Mouse (Mus musculus) heart, embryonic 13.5 days (tissue): Measurements from ENCODE around the gene Hps1. TPM values are rescaled to one million over a fixed set of nuclear protein-coding genes. Genes with fewer than 3 reads are reported as not detected.

Experiments
- ATAC-seq: fragments of 200-750 bp; cut with Nextera tagmentation; 2 replicates; pipeline ENCODE4 v1.8.0; 2017; ENCODE audit warnings: moderate TSS enrichment; ENCODE audit not compliant: insufficient number of reproducible peaks, low FRiP score, low TSS enrichment; ENCODE audit errors: extremely low read depth
- H3K27ac ChIP-seq: fragments of 300-500 bp; sonication (generic); replicated peaks from 2 replicates; pipeline ENCODE4 v1.5.1; 2015; ENCODE audit warnings: moderate library complexity, mild to moderate bottlenecking, inconsistent platforms
- H3K27me3 ChIP-seq: fragments of 300-500 bp; sonication (generic); replicated peaks from 2 replicates; pipeline ENCODE4 v1.6.1; 2015; ENCODE audit warnings: mild to moderate bottlenecking, inconsistent platforms
- H3K36me3 ChIP-seq: fragments of 300-500 bp; sonication (generic); 2 replicates; pipeline ENCODE4 v1.6.1; 2015; ENCODE audit warnings: mild to moderate bottlenecking, inconsistent platforms
- H3K4me1 ChIP-seq: fragments of 300-500 bp; sonication (generic); 2 replicates; pipeline ENCODE4 v1.6.1; 2015; ENCODE audit warnings: inconsistent platforms
- H3K4me2 ChIP-seq: fragments of 300-500 bp; sonication (generic); 2 replicates; pipeline ENCODE4 v1.6.1; 2015; ENCODE audit warnings: inconsistent platforms, mild to moderate bottlenecking, moderate library complexity
- H3K4me3 ChIP-seq: fragments of 300-500 bp; sonication (generic); 2 replicates; pipeline ENCODE4 v1.5.1; 2015; ENCODE audit warnings: moderate library complexity, mild to moderate bottlenecking, inconsistent platforms
- H3K9ac ChIP-seq: fragments of 300-500 bp; sonication (generic); 2 replicates; pipeline ENCODE4 v1.6.1; 2015; ENCODE audit warnings: inconsistent platforms, mild to moderate bottlenecking, moderate library complexity
- H3K9me3 ChIP-seq: fragments of 300-500 bp; sonication (generic); 2 replicates; pipeline ENCODE4 v1.6.1; 2016; ENCODE audit warnings: inconsistent platforms
- WGBS: fragments of 180-500 bp; shearing (Covaris S2); methylation state at CpG from one replicate; pipeline ENCODE4 v1.1.7; 2015; ENCODE audit warnings: mixed read lengths; 5-methylcytosine and 5-hydroxymethylcytosine counted together
- polyA plus RNA-seq: library from polyadenylated mRNA; unstranded; fragments of >200 nt; fragmentation: Nextera tagmentation; extraction: Ambion mirVana; gene quantifications from 2 replicates; pipeline ENCODE4 v1.2.1, GENCODE M21; 2015

Hps1 gene
- polyA plus RNA-seq, 1 experiment from 2014 or later, result 7.0 TPM

- H3K27me3 ChIP-seq, result peaks cover 9% of the 10 kb centered on the region; the same call in 1 of the 2 replicates
- H3K4me1 ChIP-seq, result peaks cover 18% of the 10 kb centered on the region
- ATAC-seq, result no peak
- H3K36me3 ChIP-seq, result no peaks in the 10 kb centered on the region
- no peaks in the 10 kb centered on the region for H3K9me3 ChIP-seq
- no peak overlapping the region for H3K4me3 ChIP-seq
- WGBS, result 58% methylated on average over 9 of the region's 9 CpGs
- H3K4me2 ChIP-seq, result no peak overlapping the region
- no peak overlapping the region for H3K9ac ChIP-seq
- no peak overlapping the region for H3K27ac ChIP-seq
Observed at GRCm38 (mm10) chr19:42737753-42738152, 42.0 kb downstream of the Hps1 start.

- ATAC-seq, result no peak
- H3K4me3 ChIP-seq, result no peak overlapping the region
- H3K4me1 ChIP-seq, result no peaks in the 10 kb centered on the region; the same call in 1 of the 2 replicates
- no peak overlapping the region for H3K9ac ChIP-seq
- H3K27ac ChIP-seq, result no peak overlapping the region
- peaks cover 7% of the 10 kb centered on the region; the same call in 1 of the 2 replicates for H3K27me3 ChIP-seq
- no peak overlapping the region for H3K4me2 ChIP-seq
- WGBS, result 57% methylated on average over 5 of the region's 5 CpGs
- H3K36me3 ChIP-seq, result no peaks in the 10 kb centered on the region
- no peaks in the 10 kb centered on the region for H3K9me3 ChIP-seq
Observed at GRCm38 (mm10) chr19:42734982-42735381, 44.8 kb downstream of the Hps1 start.

- Histone ChIP-seq H3K9ac (no peak overlapping the region), H3K27ac (no peak overlapping the region), H3K36me3 (no peaks in the 10 kb centered on the region), H3K4me1 (peaks cover 18% of the 10 kb centered on the region), H3K27me3 (no peaks in the 10 kb centered on the region), H3K4me3 (no peak overlapping the region), H3K4me2 (no peak overlapping the region), H3K9me3 (no peaks in the 10 kb centered on the region)
- no peak for ATAC-seq
- WGBS, result 85% methylated on average over 4 of the region's 4 CpGs
Observed at GRCm38 (mm10) chr19:42727424-42727823, 52.4 kb downstream of the Hps1 start.

GRCm38 (mm10) chr19:42726766-42727165, 53.0 kb downstream of the Hps1 start:
- 86% methylated on average over 10 of the region's 10 CpGs for WGBS
- H3K4me1 ChIP-seq, result peaks cover 20% of the 10 kb centered on the region
- no peak overlapping the region for H3K27ac ChIP-seq
- no peak overlapping the region for H3K9ac ChIP-seq
- no peak overlapping the region for H3K4me2 ChIP-seq
- H3K27me3 ChIP-seq, result no peaks in the 10 kb centered on the region
- no peak for ATAC-seq
- H3K9me3 ChIP-seq, result no peaks in the 10 kb centered on the region
- H3K36me3 ChIP-seq, result no peaks in the 10 kb centered on the region
- H3K4me3 ChIP-seq, result no peak overlapping the region

- Histone ChIP-seq H3K9ac (no peak overlapping the region), H3K27me3 (no peaks in the 10 kb centered on the region), H3K27ac (no peak overlapping the region), H3K4me2 (no peak overlapping the region), H3K9me3 (no peaks in the 10 kb centered on the region), H3K4me3 (no peak overlapping the region), H3K4me1 (peaks cover 20% of the 10 kb centered on the region), H3K36me3 (no peaks in the 10 kb centered on the region)
- WGBS, result 80% methylated on average over 3 of the region's 3 CpGs
- no peak for ATAC-seq
Observed at GRCm38 (mm10) chr19:42725973-42726350, 53.8 kb downstream of the Hps1 start.

GRCm38 (mm10) chr19:42725056-42725972, 54.5 kb downstream of the Hps1 start:
- no peak overlapping the region for H3K4me2 ChIP-seq
- H3K9me3 ChIP-seq, result no peaks in the 10 kb centered on the region
- no peak for ATAC-seq
- H3K36me3 ChIP-seq, result no peaks in the 10 kb centered on the region
- H3K27me3 ChIP-seq, result no peaks in the 10 kb centered on the region
- H3K4me1 ChIP-seq, result peaks cover 20% of the 10 kb centered on the region
- no peak overlapping the region for H3K9ac ChIP-seq
- H3K4me3 ChIP-seq, result no peak overlapping the region
- WGBS, result 54% methylated on average over 16 of the region's 16 CpGs
- H3K27ac ChIP-seq, result no peak overlapping the region

GRCm38 (mm10) chr19:42723302-42723701, 56.5 kb downstream of the Hps1 start:
- no peak overlapping the region for H3K4me3 ChIP-seq
- no peak overlapping the region for H3K4me2 ChIP-seq
- H3K27ac ChIP-seq, result no peak overlapping the region
- no peak for ATAC-seq
- H3K9me3 ChIP-seq, result no peaks in the 10 kb centered on the region
- H3K9ac ChIP-seq, result no peak overlapping the region
- no peaks in the 10 kb centered on the region for H3K36me3 ChIP-seq
- 69% methylated on average over 6 of the region's 6 CpGs for WGBS
- H3K27me3 ChIP-seq, result no peaks in the 10 kb centered on the region; the same call in 1 of the 2 replicates
- H3K4me1 ChIP-seq, result peaks cover 17% of the 10 kb centered on the region

GRCm38 (mm10) chr19:42722500-42722899, 57.3 kb downstream of the Hps1 start:
- WGBS, result 30% methylated on average over 2 of the region's 2 CpGs
- H3K36me3 ChIP-seq, result no peaks in the 10 kb centered on the region
- peaks cover 17% of the 10 kb centered on the region for H3K4me1 ChIP-seq
- no peaks in the 10 kb centered on the region; the same call in 1 of the 2 replicates for H3K27me3 ChIP-seq
- no peak overlapping the region for H3K4me2 ChIP-seq
- no peaks in the 10 kb centered on the region for H3K9me3 ChIP-seq
- H3K27ac ChIP-seq, result no peak overlapping the region
- no peak overlapping the region for H3K4me3 ChIP-seq
- ATAC-seq, result no peak
- H3K9ac ChIP-seq, result no peak overlapping the region

GRCm38 (mm10) chr19:42718101-42718500, 61.7 kb downstream of the Hps1 start:
- Histone ChIP-seq H3K9me3 (no peaks in the 10 kb centered on the region), H3K36me3 (no peaks in the 10 kb centered on the region), H3K4me1 (peaks cover 3% of the 10 kb centered on the region; the same call in 1 of the 2 replicates), H3K4me3 (no peak overlapping the region), H3K4me2 (no peak overlapping the region), H3K27ac (no peak overlapping the region), H3K9ac (no peak overlapping the region), H3K27me3 (no peaks in the 10 kb centered on the region; the same call in 1 of the 2 replicates)
- ATAC-seq, result no peak
- WGBS, result 76% methylated on average over 3 of the region's 3 CpGs

GRCm38 (mm10) chr19:42717668-42718067, 62.1 kb downstream of the Hps1 start:
- no peak overlapping the region for H3K27ac ChIP-seq
- no peak overlapping the region for H3K9ac ChIP-seq
- H3K4me1 ChIP-seq, result peaks cover 3% of the 10 kb centered on the region; the same call in 1 of the 2 replicates
- H3K4me2 ChIP-seq, result no peak overlapping the region
- 68% methylated on average over 5 of the region's 5 CpGs for WGBS
- H3K36me3 ChIP-seq, result no peaks in the 10 kb centered on the region
- no peaks in the 10 kb centered on the region; the same call in 1 of the 2 replicates for H3K27me3 ChIP-seq
- ATAC-seq, result no peak
- no peak overlapping the region for H3K4me3 ChIP-seq
- no peaks in the 10 kb centered on the region for H3K9me3 ChIP-seq

- ATAC-seq, result no peak
- H3K36me3 ChIP-seq, result no peaks in the 10 kb centered on the region
- H3K4me3 ChIP-seq, result no peak overlapping the region
- no peaks in the 10 kb centered on the region; the same call in 1 of the 2 replicates for H3K27me3 ChIP-seq
- H3K9me3 ChIP-seq, result no peaks in the 10 kb centered on the region
- no peak overlapping the region for H3K27ac ChIP-seq
- H3K4me1 ChIP-seq, result peaks cover 5% of the 10 kb centered on the region
- no peak overlapping the region for H3K9ac ChIP-seq
- WGBS, result 62% methylated on average over 7 of the region's 7 CpGs
- no peak overlapping the region for H3K4me2 ChIP-seq
Observed at GRCm38 (mm10) chr19:42716507-42716906, 63.3 kb downstream of the Hps1 start.

GRCm38 (mm10) chr19:42713770-42714169, 66.0 kb downstream of the Hps1 start:
- ATAC-seq, result no peak
- Histone ChIP-seq H3K9ac (no peak overlapping the region), H3K36me3 (no peaks in the 10 kb centered on the region), H3K4me3 (no peak overlapping the region), H3K27me3 (no peaks in the 10 kb centered on the region), H3K27ac (no peak overlapping the region), H3K9me3 (no peaks in the 10 kb centered on the region), H3K4me1 (peaks cover 6% of the 10 kb centered on the region), H3K4me2 (no peak overlapping the region)
- WGBS, result 75% methylated on average over 9 of the region's 9 CpGs
